Mouse (Mus musculus) lung, embryonic 16.5 days (tissue): Measurements from ENCODE around the gene Btbd1. TPM values are rescaled to one million over a fixed set of nuclear protein-coding genes. Genes with fewer than 3 reads are reported as not detected.

Experiments
- polyA plus RNA-seq: library from polyadenylated mRNA; unstranded; fragments of >200 nt; fragmentation: Nextera tagmentation; extraction: Ambion mirVana; gene quantifications from 2 replicates; pipeline ENCODE4 v1.2.1, GENCODE M21; 2015

Btbd1 gene
- polyA plus RNA-seq, 1 experiment from 2014 or later = 50.0 TPM

Other genes starting within 250 kb of the Btbd1 start
- 29.3 and 31.2 TPM in 2 replicates for gene Homer2, start 121.9 kb downstream of the Btbd1 start, polyA plus RNA-seq
- gene Ramac, start 66.5 kb downstream of the Btbd1 start, polyA plus RNA-seq = 136 and 139 TPM in 2 replicates
- 37.3 and 44.1 TPM in 2 replicates for gene 3110040N11Rik, start 40.0 kb downstream of the Btbd1 start, polyA plus RNA-seq
- not detected in 2 replicates for gene Gm10160, start 26.4 kb upstream of the Btbd1 start, polyA plus RNA-seq
- 14.2 and 16.8 TPM in 2 replicates for gene Tm6sf1, start 29.6 kb upstream of the Btbd1 start, polyA plus RNA-seq
- gene Hdgfl3, start 105.0 kb upstream of the Btbd1 start, polyA plus RNA-seq = 6.6 and 7.4 TPM in 2 replicates
- gene Bnc1, start 162.9 kb upstream of the Btbd1 start, polyA plus RNA-seq = 1.1 and 1.7 TPM in 2 replicates